Mouse (Mus musculus) forebrain, embryonic 16.5 days (tissue): ENCODE measurements at regions not wholly inside any gene's neighbourhood (a gene's known extent, or its start where the extent isn't known, plus 50 kb on each side); places are given as distances from the start of the nearest gene placed in this dataset.

Experiments
- ATAC-seq: fragments of 200-750 bp; cut with Nextera tagmentation; 2 replicates; pipeline ENCODE4 v1.8.0; 2017; ENCODE audit warnings: mild to moderate bottlenecking, moderate library complexity
- H3K27ac ChIP-seq: fragments of 300-500 bp; sonication (generic); 2 replicates; pipeline ENCODE4 v1.5.1; 2014; ENCODE audit warnings: low read length, control low read depth
- H3K27me3 ChIP-seq: fragments of 300-500 bp; sonication (generic); replicated peaks from 2 replicates; pipeline ENCODE4 v1.6.1; 2014; ENCODE audit warnings: low read length; ENCODE audit not compliant: control insufficient read depth, insufficient read depth
- H3K36me3 ChIP-seq: fragments of 300-500 bp; sonication (generic); 2 replicates; pipeline ENCODE4 v1.6.1; 2014; ENCODE audit not compliant: control insufficient read depth, insufficient read depth
- H3K4me1 ChIP-seq: fragments of 300-500 bp; sonication (generic); replicated peaks from 2 replicates; pipeline ENCODE4 v1.6.1; 2014; ENCODE audit warnings: low read length; ENCODE audit not compliant: control insufficient read depth, insufficient read depth
- H3K4me2 ChIP-seq: fragments of 300-500 bp; sonication (generic); 2 replicates; pipeline ENCODE4 v1.6.1; 2014; ENCODE audit warnings: mild to moderate bottlenecking, low read length, control low read depth
- H3K4me3 ChIP-seq: fragments of 300-500 bp; sonication (generic); replicated peaks from 2 replicates; pipeline ENCODE4 v1.5.1; 2014; ENCODE audit warnings: mild to moderate bottlenecking, low read length, control low read depth
- H3K9ac ChIP-seq: fragments of 300-500 bp; sonication (generic); replicated peaks from 2 replicates; pipeline ENCODE4 v1.6.1; 2014; ENCODE audit warnings: low read depth, low read length, control low read depth
- H3K9me3 ChIP-seq: fragments of 300-500 bp; sonication (generic); 2 replicates; pipeline ENCODE4 v1.6.1; 2016; ENCODE audit warnings: low read length; ENCODE audit not compliant: control insufficient read depth
- WGBS: fragments of 180-500 bp; shearing (Covaris S2); extraction: QIAGEN DNeasy Blood & Tissue Kit; methylation state at CpG from one replicate; pipeline ENCODE4 v1.1.7; 2014; 5-methylcytosine and 5-hydroxymethylcytosine counted together

GRCm38 (mm10) chr11:45191392-45192189 is 574.5 kb downstream of the Ebf1 start:
- H3K4me3 ChIP-seq: no peak overlapping the region
- no peaks in the 10 kb centered on the region for H3K36me3 ChIP-seq
- H3K9me3 ChIP-seq: no peaks in the 10 kb centered on the region
- 53% methylated on average over 12 of the region's 12 CpGs for WGBS
- no peak overlapping the region for H3K4me2 ChIP-seq
- peaks cover 15% of the 10 kb centered on the region for H3K4me1 ChIP-seq
- peak; percentile 74 for ATAC-seq
- H3K27me3 ChIP-seq: no peaks in the 10 kb centered on the region
- no peak overlapping the region; the same call in 1 of the 2 replicates for H3K9ac ChIP-seq
- H3K27ac ChIP-seq: peak overlapping the region; percentile 47

DNA sequence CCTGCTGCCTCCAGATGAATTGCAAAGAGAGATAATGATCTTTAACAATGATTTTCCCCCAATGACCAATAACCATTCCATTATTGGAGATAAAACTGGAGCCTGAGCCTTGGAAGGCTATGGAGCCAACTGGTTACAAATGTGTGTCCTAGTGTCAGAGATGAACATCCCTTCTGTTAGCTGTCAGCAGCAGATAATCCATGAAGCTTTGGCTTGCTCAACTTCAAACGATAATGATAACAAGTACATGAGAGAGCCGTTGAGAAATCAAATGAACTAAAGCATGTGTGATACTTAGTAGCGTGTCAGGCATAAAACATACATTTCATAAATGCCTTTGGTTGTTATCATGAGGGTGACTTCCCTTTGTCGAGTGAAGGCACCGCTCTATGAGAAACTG is 576.2 kb downstream of the Ebf1 start:
- no peak overlapping the region for H3K9ac ChIP-seq
- H3K27ac ChIP-seq: no peak overlapping the region
- WGBS: 95% methylated on average over 5 of the region's 5 CpGs
- no peaks in the 10 kb centered on the region for H3K36me3 ChIP-seq
- H3K27me3 ChIP-seq: no peaks in the 10 kb centered on the region
- no peaks in the 10 kb centered on the region for H3K9me3 ChIP-seq
- H3K4me2 ChIP-seq: no peak overlapping the region
- H3K4me3 ChIP-seq: no peak overlapping the region
- H3K4me1 ChIP-seq: peaks cover 15% of the 10 kb centered on the region
- ATAC-seq: no peak

- no peaks in the 10 kb centered on the region for H3K27me3 ChIP-seq
- no peaks in the 10 kb centered on the region for H3K9me3 ChIP-seq
- H3K9ac ChIP-seq: no peak overlapping the region
- no peak overlapping the region for H3K27ac ChIP-seq
- no peak for ATAC-seq
- 64% methylated on average over 4 of the region's 4 CpGs for WGBS
- no peak overlapping the region for H3K4me3 ChIP-seq
- no peak overlapping the region for H3K4me2 ChIP-seq
- H3K4me1 ChIP-seq: no peaks in the 10 kb centered on the region
- H3K36me3 ChIP-seq: no peaks in the 10 kb centered on the region
These were observed 582.4 kb downstream of the Ebf1 start for GRCm38 (mm10) chr11:45199520-45199919.

- no peak overlapping the region for H3K27ac ChIP-seq
- no peak overlapping the region for H3K4me2 ChIP-seq
- H3K9me3 ChIP-seq: no peaks in the 10 kb centered on the region
- H3K36me3 ChIP-seq: no peaks in the 10 kb centered on the region
- no peak overlapping the region for H3K9ac ChIP-seq
- H3K4me1 ChIP-seq: no peaks in the 10 kb centered on the region
- H3K27me3 ChIP-seq: no peaks in the 10 kb centered on the region
- ATAC-seq: no peak
- WGBS: 88% methylated on average over 9 of the region's 9 CpGs
- no peak overlapping the region for H3K4me3 ChIP-seq
These were observed 583.7 kb downstream of the Ebf1 start for GRCm38 (mm10) chr11:45200714-45201405.

DNA sequence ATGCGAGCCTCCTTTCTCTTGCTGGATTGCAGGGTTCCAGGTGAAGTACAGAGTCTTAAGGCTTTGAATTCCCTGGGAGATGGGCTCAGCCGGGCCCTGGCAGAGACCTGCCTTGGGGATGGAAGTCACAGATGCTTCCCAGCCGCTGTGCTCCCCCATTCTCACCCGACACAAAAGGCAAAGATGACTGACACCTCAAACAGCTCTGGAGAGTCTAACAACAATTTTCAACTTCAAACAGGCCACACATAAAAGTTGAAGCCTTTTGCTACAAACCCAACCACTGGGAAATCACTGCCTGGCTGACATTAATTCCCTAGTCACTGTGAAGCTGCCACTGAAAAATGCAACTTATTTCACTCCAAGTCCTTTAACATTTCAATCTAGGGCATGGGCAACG is 586.3 kb downstream of the Ebf1 start:
- H3K4me3 ChIP-seq: no peak overlapping the region
- H3K4me2 ChIP-seq: no peak overlapping the region
- 77% methylated on average over 5 of the region's 5 CpGs for WGBS
- no peaks in the 10 kb centered on the region for H3K36me3 ChIP-seq
- H3K9me3 ChIP-seq: no peaks in the 10 kb centered on the region
- no peaks in the 10 kb centered on the region for H3K27me3 ChIP-seq
- H3K27ac ChIP-seq: no peak overlapping the region
- H3K4me1 ChIP-seq: no peaks in the 10 kb centered on the region
- no peak for ATAC-seq
- no peak overlapping the region for H3K9ac ChIP-seq

DNA sequence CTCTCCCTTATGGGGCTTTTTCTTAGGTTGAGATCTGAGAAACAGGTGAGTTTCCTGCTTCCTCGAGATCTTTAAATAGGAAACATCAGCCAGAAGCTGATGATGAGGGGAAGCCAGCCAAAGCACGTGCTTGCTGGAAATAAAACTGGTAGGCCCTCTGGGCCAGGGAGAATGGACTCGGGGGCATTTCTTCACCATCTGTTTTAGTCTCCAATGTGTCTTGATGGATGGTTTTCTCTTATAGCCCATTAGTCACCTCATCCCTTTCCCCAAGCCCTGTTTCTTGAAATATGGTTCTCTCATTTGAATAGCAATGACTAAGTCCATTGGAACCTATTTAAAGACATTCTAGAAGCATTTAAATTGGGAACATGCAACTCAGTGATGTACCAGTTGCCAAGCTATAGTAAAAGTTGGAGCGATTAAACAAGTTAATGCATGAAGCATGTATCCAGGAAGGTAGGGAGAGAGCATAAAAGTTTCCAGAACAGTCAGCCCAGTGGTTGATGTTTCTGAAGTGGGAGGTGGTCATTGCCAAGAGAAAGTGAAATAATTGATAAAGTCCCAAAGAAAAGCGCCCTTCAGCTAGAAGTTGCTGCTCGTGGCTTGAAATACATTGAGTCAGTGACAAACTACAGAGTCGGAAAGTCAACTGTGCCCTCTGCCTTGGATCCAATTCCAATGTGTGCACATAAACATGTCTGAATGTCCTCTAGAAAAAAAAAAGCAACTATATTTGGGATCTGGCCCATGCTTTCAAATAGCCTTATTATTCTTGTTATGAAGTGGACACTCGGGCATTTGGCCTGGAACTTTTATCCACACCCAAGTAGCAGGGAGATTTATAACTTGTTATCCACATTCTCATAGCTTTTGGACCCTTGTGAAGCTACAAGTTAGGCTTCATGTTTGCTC is 589.8 kb downstream of the Ebf1 start:
- no peak overlapping the region for H3K4me2 ChIP-seq
- no peaks in the 10 kb centered on the region for H3K36me3 ChIP-seq
- ATAC-seq: no peak
- H3K9ac ChIP-seq: no peak overlapping the region
- H3K4me3 ChIP-seq: no peak overlapping the region
- H3K27me3 ChIP-seq: no peaks in the 10 kb centered on the region
- no peak overlapping the region for H3K27ac ChIP-seq
- 89% methylated on average over 8 of the region's 8 CpGs for WGBS
- no peaks in the 10 kb centered on the region for H3K9me3 ChIP-seq
- H3K4me1 ChIP-seq: no peaks in the 10 kb centered on the region

- ATAC-seq: no peak
- Histone ChIP-seq H3K27me3 (no peaks in the 10 kb centered on the region), H3K9ac (no peak overlapping the region), H3K36me3 (no peaks in the 10 kb centered on the region), H3K4me1 (no peaks in the 10 kb centered on the region), H3K4me3 (no peak overlapping the region), H3K27ac (no peak overlapping the region), H3K4me2 (no peak overlapping the region), H3K9me3 (no peaks in the 10 kb centered on the region)
- WGBS: 73% methylated on average over 1 of the region's 1 CpGs
These were observed 597.0 kb downstream of the Ebf1 start for GRCm38 (mm10) chr11:45214096-45214495.

- no peak overlapping the region for H3K4me3 ChIP-seq
- 72% methylated on average over 3 of the region's 3 CpGs for WGBS
- no peaks in the 10 kb centered on the region; the same call in 1 of the 2 replicates for H3K4me1 ChIP-seq
- H3K27ac ChIP-seq: no peak overlapping the region
- no peak overlapping the region for H3K9ac ChIP-seq
- no peaks in the 10 kb centered on the region for H3K9me3 ChIP-seq
- H3K36me3 ChIP-seq: no peaks in the 10 kb centered on the region
- no peak overlapping the region for H3K4me2 ChIP-seq
- ATAC-seq: no peak
- H3K27me3 ChIP-seq: no peaks in the 10 kb centered on the region
These were observed 599.9 kb downstream of the Ebf1 start for GRCm38 (mm10) chr11:45216942-45217474.

DNA sequence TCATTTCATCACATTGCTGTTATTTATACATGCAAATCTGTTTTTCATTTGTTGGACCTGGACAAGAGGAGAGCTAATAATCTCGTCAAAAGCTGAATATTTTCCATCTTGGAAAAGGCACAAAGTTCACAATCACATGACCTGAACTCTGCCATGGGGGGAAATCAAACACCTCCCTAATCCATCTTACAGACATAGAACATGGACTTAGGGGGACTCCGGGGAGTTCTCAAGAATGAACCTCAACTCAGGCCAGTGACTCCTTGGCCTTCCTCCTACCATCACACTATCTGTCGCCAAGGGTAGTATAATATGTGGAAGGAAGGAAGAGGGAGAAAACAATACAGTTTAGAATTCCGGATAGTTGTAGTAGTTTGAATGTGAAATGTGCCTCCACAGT is 602.1 kb downstream of the Ebf1 start:
- 89% methylated on average over 4 of the region's 4 CpGs for WGBS

More for the DNA sequence above, 602.1 kb downstream of the Ebf1 start:
- Histone ChIP-seq H3K4me1 (no peaks in the 10 kb centered on the region; the same call in 1 of the 2 replicates), H3K27me3 (no peaks in the 10 kb centered on the region), H3K9me3 (no peaks in the 10 kb centered on the region), H3K4me2 (no peak overlapping the region), H3K27ac (no peak overlapping the region), H3K36me3 (no peaks in the 10 kb centered on the region), H3K9ac (no peak overlapping the region), H3K4me3 (no peak overlapping the region)
- ATAC-seq: no peak
